Mouse (Mus musculus) testis, adult 2 months (tissue): Measurements from ENCODE around the gene Hoxa7. TPM values are rescaled to one million over a fixed set of nuclear protein-coding genes. Genes with fewer than 3 reads are reported as not detected.

ENCODE experiments used
- H3K27ac ChIP-seq: fragments of 200-500 bp; 2 replicates; pipeline ENCODE4 v1.5.1; 2012; ENCODE audit warnings: low read depth, low read length; ENCODE audit not compliant: control insufficient read depth, insufficient read depth
- H3K27me3 ChIP-seq: fragments of 200-500 bp; 2 replicates; pipeline ENCODE4 v1.6.1; 2012; ENCODE audit warnings: mild to moderate bottlenecking, low read length, moderate library complexity; ENCODE audit not compliant: control insufficient read depth, insufficient read depth
- H3K36me3 ChIP-seq: fragments of 200-500 bp; 2 replicates; pipeline ENCODE4 v1.6.1; 2012; ENCODE audit warnings: mild to moderate bottlenecking, low read length; ENCODE audit not compliant: control insufficient read depth, insufficient read depth
- H3K4me1 ChIP-seq: fragments of 200-500 bp; 2 replicates; pipeline ENCODE4 v1.6.1; 2012; ENCODE audit warnings: low read length; ENCODE audit not compliant: control insufficient read depth, insufficient read depth
- H3K4me3 ChIP-seq: fragments of 200-500 bp; 2 replicates; pipeline ENCODE4 v1.5.1; 2012; ENCODE audit warnings: low read depth, mild to moderate bottlenecking, low read length, moderate library complexity, mixed read lengths; ENCODE audit not compliant: control insufficient read depth
- CTCF ChIP-seq: fragments of 200-500 bp; IDR thresholded peaks from 2 replicates; pipeline ENCODE4 v1.5.1; 2012; ENCODE audit warnings: low read depth, mild to moderate bottlenecking, inconsistent platforms, low read length, moderate library complexity; ENCODE audit not compliant: control insufficient read depth, insufficient read depth, insufficient replicate concordance
- POLR2A ChIP-seq: fragments of 200-500 bp; IDR thresholded peaks from 2 replicates; pipeline ENCODE4 v1.6.1; 2012; ENCODE audit warnings: low read depth, mild to moderate bottlenecking, inconsistent platforms, low read length, moderate library complexity; ENCODE audit not compliant: control insufficient read depth
- polyA plus RNA-seq: library from polyadenylated mRNA; depleted of rRNA; stranded (reverse); fragments of >200 nt; gene quantifications from 2 replicates; pipeline ENCODE4 v1.2.3, GENCODE M21; 2012

The Hoxa7 gene
- polyA plus RNA-seq, 1 experiment: 0.72 TPM

GRCm38 (mm10) chr6:52211170-52211935 is 10.3 kb downstream of the Hoxa7 start:
- H3K27me3 ChIP-seq: peaks cover 10% of the 10 kb centered on the region
- peaks cover 17% of the 10 kb centered on the region for H3K4me1 ChIP-seq
- H3K4me3 ChIP-seq: no peak overlapping the region; the same call in 1 of the 2 replicates
- H3K27ac ChIP-seq: no peak overlapping the region
- TF ChIP-seq CTCF: peak; percentile 59
- TF ChIP-seq POLR2A: no peak
- no peaks in the 10 kb centered on the region for H3K36me3 ChIP-seq

- no peak overlapping the region for H3K27ac ChIP-seq
- TF ChIP-seq CTCF: no peak
- TF ChIP-seq POLR2A: no peak
- peaks cover 12% of the 10 kb centered on the region for H3K27me3 ChIP-seq
- H3K36me3 ChIP-seq: no peaks in the 10 kb centered on the region
- no peak overlapping the region for H3K4me3 ChIP-seq
- peaks cover 14% of the 10 kb centered on the region for H3K4me1 ChIP-seq
Measured at GRCm38 (mm10) chr6:52209685-52210046, 12.0 kb downstream of the Hoxa7 start.

- H3K36me3 ChIP-seq: no peaks in the 10 kb centered on the region
- H3K27me3 ChIP-seq: peaks cover 13% of the 10 kb centered on the region
- H3K4me3 ChIP-seq: no peak overlapping the region
- no peak for TF ChIP-seq CTCF
- H3K4me1 ChIP-seq: peaks cover 19% of the 10 kb centered on the region
- H3K27ac ChIP-seq: no peak overlapping the region
Measured at GRCm38 (mm10) chr6:52208868-52209684, 12.6 kb downstream of the Hoxa7 start.

- TF ChIP-seq POLR2A (no peak), CTCF (no peak)
- peaks cover 27% of the 10 kb centered on the region for H3K4me1 ChIP-seq
- no peaks in the 10 kb centered on the region for H3K36me3 ChIP-seq
- no peak within 1 kb of the TSS for H3K4me3 ChIP-seq
- H3K27me3 ChIP-seq: peaks cover 18% of the 10 kb centered on the region
- H3K27ac ChIP-seq: no peak within 1 kb of the TSS
Measured at GRCm38 (mm10) chr6:52208072-52208867, 13.4 kb downstream of the Hoxa7 start, which contains the start of gene Hoxa6. TSS of gene Hoxa6 (minus strand) at chr6:52208722.

- H3K27ac ChIP-seq: no peak overlapping the region
- no peaks in the 10 kb centered on the region for H3K36me3 ChIP-seq
- no peak overlapping the region for H3K4me3 ChIP-seq
- peaks cover 25% of the 10 kb centered on the region for H3K4me1 ChIP-seq
- TF ChIP-seq CTCF: no peak
- TF ChIP-seq POLR2A: no peak
- peaks cover 15% of the 10 kb centered on the region for H3K27me3 ChIP-seq
Measured at GRCm38 (mm10) chr6:52207684-52207976, 14.0 kb downstream of the Hoxa7 start.

- no peak overlapping the region for H3K4me3 ChIP-seq
- TF ChIP-seq CTCF: no peak
- H3K27ac ChIP-seq: no peak overlapping the region
- no peaks in the 10 kb centered on the region for H3K36me3 ChIP-seq
- peaks cover 18% of the 10 kb centered on the region for H3K27me3 ChIP-seq
- H3K4me1 ChIP-seq: peaks cover 26% of the 10 kb centered on the region
Measured at GRCm38 (mm10) chr6:52206882-52207683, 14.6 kb downstream of the Hoxa7 start.
